8 mouse cellular contexts compared by ENCODE assay signal in genomic region chr15:77799491-77800474, GRCm38 (mm10). TPM values are rescaled to one million over a fixed set of nuclear protein-coding genes. Genes with fewer than 3 reads are reported as not detected.
DNase-seq lines count a peak whose midpoint lies in the region; ATAC-seq and TF ChIP-seq lines count a peak whose summit lies in the region.

No protein-coding gene starts in this region.

- no peak overlapping the region for H3K4me2 ChIP-seq in midbrain, postnatal 0 days (ENCODE audit: low read depth, low read length, poor library complexity, severe bottlenecking)

- H3K36me3 ChIP-seq in kidney, adult 2 months (ENCODE audit: control insufficient read depth, insufficient read depth, low read length): no peaks in the 10 kb centered on the region; the same call in 1 of the 2 replicates
- peaks cover 55% of the 10 kb centered on the region; the same call in 1 of the 2 replicates for H3K36me3 ChIP-seq in ES-E14 (ENCODE audit: control insufficient read depth, insufficient read depth, low read length, poor library complexity, severe bottlenecking)
- peaks cover 76% of the 10 kb centered on the region for H3K36me3 ChIP-seq in hindbrain, embryonic 10.5 days
- H3K36me3 ChIP-seq in midbrain, postnatal 0 days (ENCODE audit: insufficient read depth, low read length): 0 out of 2 replicates have a peak, but pooled peaks cover 11% of the 10 kb centered on the region

- peaks cover 49% of the 10 kb centered on the region for H3K4me1 ChIP-seq in kidney, adult 2 months (ENCODE audit: control insufficient read depth, insufficient read depth, low read length)
- H3K4me1 ChIP-seq in ES-E14 (ENCODE audit: control insufficient read depth in 2 of 2, insufficient read depth in 2 of 2, low read length in 2 of 2, poor library complexity in 1 of 2): peaks cover 11 to 44% of the 10 kb centered on the region in 2 experiments; a peak in 3 of 4 replicates
- peaks cover 61% of the 10 kb centered on the region for H3K4me1 ChIP-seq in hindbrain, embryonic 10.5 days (replicated peaks)
- 0 out of 2 replicates have a peak, but pooled peaks cover 4% of the 10 kb centered on the region for H3K4me1 ChIP-seq in midbrain, postnatal 0 days (ENCODE audit: insufficient read depth, low read length)

- peak overlapping the region; percentile 96 for H3K27ac ChIP-seq in kidney, adult 2 months (ENCODE audit: insufficient read depth, low read depth, low read length)
- peak overlapping the region; percentile 80 for H3K27ac ChIP-seq in ES-E14 (ENCODE audit: insufficient read depth, low read depth, low read length, poor library complexity, severe bottlenecking)
- peak overlapping the region; percentile 88 for H3K27ac ChIP-seq in hindbrain, embryonic 10.5 days
- H3K27ac ChIP-seq in midbrain, postnatal 0 days (ENCODE audit: low read depth, low read length): peak overlapping the region; percentile 67; the same call in 1 of the 2 replicates

- no peak for TF ChIP-seq CTCF in kidney, adult 2 months (conservative IDR thresholded peaks at IDR 0.05; ENCODE audit: insufficient read depth, insufficient read length, low read depth, low read length)
- TF ChIP-seq CTCF in midbrain, postnatal 0 days (IDR thresholded peaks at IDR 0.05): no peak

- H3K9ac ChIP-seq in ES-E14 (ENCODE audit: insufficient read depth, low read depth, low read length, poor library complexity, severe bottlenecking): peak overlapping the region; percentile 14
- H3K9ac ChIP-seq in midbrain, postnatal 0 days (replicated peaks; ENCODE audit: low read length, poor library complexity, severe bottlenecking): no peak overlapping the region

- no peak for DNase-seq in kidney, adult 2 months
- no peak for DNase-seq in kidney, adult 11 months
- DNase-seq in ES-E14 (ENCODE audit: low read depth, low spot score) (no peak), adipocyte (ENCODE audit: low spot score) (no peak)
- DNase-seq in hindbrain, embryonic 10.5 days (ENCODE audit: low spot score): no peak
- no peak for DNase-seq in midbrain, postnatal 0 days (ENCODE audit: low spot score)
- no peak for DNase-seq in adrenal gland, adult 8-10 months

- H3K4me3 ChIP-seq in kidney, adult 2 months (ENCODE audit: insufficient read depth, low read depth, low read length): no peak overlapping the region
- 0 out of 4 replicates have a peak overlapping the region, but pooled peaks of 1 of the 2 experiments have one; percentile 4 for H3K4me3 ChIP-seq in ES-E14 (ENCODE audit: insufficient read depth in 1 of 2, low read depth in 1 of 2, low read length in 2 of 2, poor library complexity in 1 of 2, severe bottlenecking in 1 of 2)
- H3K4me3 ChIP-seq in hindbrain, embryonic 10.5 days: no peak overlapping the region
- no peak overlapping the region for H3K4me3 ChIP-seq in midbrain, postnatal 0 days (ENCODE audit: low read depth, low read length)

- in situ Hi-C loops in ES-E14 (cut with MboI; ENCODE audit: low sequenced_read_pairs in 2 of 2, unreplicated experiment in 2 of 2): no loop called here

- no peaks in the 10 kb centered on the region for H3K27me3 ChIP-seq in kidney, adult 2 months (replicated peaks; ENCODE audit: control insufficient read depth, insufficient read depth, low read length)
- H3K27me3 ChIP-seq in hindbrain, embryonic 10.5 days (ENCODE audit: insufficient read depth, poor library complexity, severe bottlenecking): no peaks in the 10 kb centered on the region
- H3K27me3 ChIP-seq in midbrain, postnatal 0 days (ENCODE audit: insufficient read depth, low read length): no peaks in the 10 kb centered on the region

- ATAC-seq in midbrain, postnatal 0 days (ENCODE audit: low FRiP score): no peak
- ATAC-seq in megakaryocyte-erythroid progenitor cell, adult 5-6 weeks (replicated peaks; ENCODE audit: low FRiP score, low TSS enrichment, poor library complexity, severe bottlenecking): no peak

- no peaks in the 10 kb centered on the region for H3K9me3 ChIP-seq in ES-E14 (ENCODE audit: control insufficient read depth, insufficient read depth, low read depth, low read length)
- no peaks in the 10 kb centered on the region for H3K9me3 ChIP-seq in hindbrain, embryonic 10.5 days
- H3K9me3 ChIP-seq in midbrain, postnatal 0 days (ENCODE audit: low read length): no peaks in the 10 kb centered on the region

- TF ChIP-seq POLR2A in kidney, adult 2 months (IDR thresholded peaks at IDR 0.05; ENCODE audit: low read depth, low read length): no peak

- 65% methylated on average over 8 of the region's 8 CpGs for whole genome bisulfite sequencing in kidney, adult 2 months
- WGBS in hindbrain, embryonic 10.5 days: 87% methylated on average over 8 of the region's 8 CpGs
- WGBS in midbrain, postnatal 0 days: 94% methylated on average over 8 of the region's 8 CpGs

TF ChIP-seq in ES-E14, 5 proteins besides CTCF, POLR2A, EP300 and RAD21:
- no peak for TF ChIP-seq ZC3H11A (IDR thresholded peaks at IDR 0.05; ENCODE audit: borderline replicate concordance, low read depth, low read length)
- TF ChIP-seq MAFK (IDR thresholded peaks at IDR 0.05; ENCODE audit: insufficient read depth, low read depth, low read length): no peak
- no peak for TF ChIP-seq ZNF384 (IDR thresholded peaks at IDR 0.05; ENCODE audit: low read depth, low read length)
- TF ChIP-seq CHD2 (IDR thresholded peaks at IDR 0.05; ENCODE audit: low read depth, low read length): no peak
- TF ChIP-seq HCFC1 (IDR thresholded peaks at IDR 0.05; ENCODE audit: borderline replicate concordance, insufficient read depth, low read length): no peak

RNA-seq across cellular contexts. Expression of gene Myh9, which starts 42.2 kb away (rescaled TPM):
- 57.7 and 64.1 TPM in 2 replicates for polyA plus RNA-seq in kidney, adult 2 months (2012; rRNA removed)
- total RNA-seq in ES-E14 (2012; rRNA removed): 146 and 152 TPM in 2 replicates
- polyA plus RNA-seq in hindbrain, embryonic 10.5 days (2016; fragmentation: Nextera tagmentation; extraction: Ambion mirVana): 32.7 and 38.4 TPM in 2 replicates
- total RNA-seq in midbrain, postnatal 0 days (2014; rRNA removed): 26.9 and 30.8 TPM in 2 replicates
- 6.4 and 8.2 TPM in 2 replicates for polyA plus RNA-seq in midbrain, postnatal 0 days (2015; fragmentation: Nextera tagmentation; extraction: Ambion mirVana)
- 100 to 1,000 TPM; 304 to 366 (median 340) TPM for total RNA-seq in adrenal gland, adult 8-10 months (2022)
- 98.3 and 144 TPM in 2 replicates for total RNA-seq in megakaryocyte-erythroid progenitor cell, adult 5-6 weeks (2014; fragmentation: Nextera tagmentation)
- total RNA-seq in megakaryocyte-erythroid progenitor cell, adult 5-6 weeks (2017): 195 and 198 TPM in 2 replicates

RNA-seq across cellular contexts. Expression of gene Apol8, which starts 43.0 kb away (rescaled TPM):
- 0.03 and 0.06 TPM in 2 replicates for polyA plus RNA-seq in kidney, adult 2 months (2012; rRNA removed)
- total RNA-seq in ES-E14 (2012; rRNA removed): 1.8 and 3.1 TPM in 2 replicates
- polyA plus RNA-seq in hindbrain, embryonic 10.5 days (2016; fragmentation: Nextera tagmentation; extraction: Ambion mirVana): 0.14 and 0.20 TPM in 2 replicates
- 0.19 TPM in 1 of 2 replicates, not detected in the other for total RNA-seq in midbrain, postnatal 0 days (2014; rRNA removed)
- 0.36 and 0.55 TPM in 2 replicates for polyA plus RNA-seq in midbrain, postnatal 0 days (2015; fragmentation: Nextera tagmentation; extraction: Ambion mirVana)
- under 1 TPM; 0.14 to 0.43 (median 0.15) TPM for total RNA-seq in adrenal gland, adult 8-10 months (2022)
- 3.8 and 5.5 TPM in 2 replicates for total RNA-seq in megakaryocyte-erythroid progenitor cell, adult 5-6 weeks (2014; fragmentation: Nextera tagmentation)
- total RNA-seq in megakaryocyte-erythroid progenitor cell, adult 5-6 weeks (2017): 1.4 and 1.6 TPM in 2 replicates
